Mouse (Mus musculus): ENCODE measurements around the gene Crtc3. TPM values are rescaled to one million over a fixed set of nuclear protein-coding genes. Genes with fewer than 3 reads are reported as not detected.

Crtc3 gene
- polyA plus RNA-seq, 1 experiment from 2014 or later: 7.9 TPM

- H3K4me1 ChIP-seq (ENCODE audit: control insufficient read depth, insufficient read depth, low read length): no peaks in the 10 kb centered on the region
- DNase-seq (ENCODE audit: low spot score): no peak
Observed at GRCm38 (mm10) chr7:80576626-80577025, 112.1 kb downstream of the Crtc3 start.

GRCm38 (mm10) chr7:80575750-80576149 is 112.9 kb downstream of the Crtc3 start:
- Histone ChIP-seq H3K4me3 (ENCODE audit: low read depth, low read length) (no peak overlapping the region), H3K4me2 (ENCODE audit: low read length) (no peak overlapping the region), H3K27me3 (replicated peaks; ENCODE audit: control insufficient read depth, insufficient read depth, low read length) (no peaks in the 10 kb centered on the region), H3K36me3 (ENCODE audit: control insufficient read depth, insufficient read depth, low read length) (no peaks in the 10 kb centered on the region), H3K9ac (ENCODE audit: low read length) (no peak overlapping the region), H3K27ac (ENCODE audit: low read depth, low read length) (no peak overlapping the region), H3K9me3 (replicated peaks; ENCODE audit: control insufficient read depth, low read length) (no peaks in the 10 kb centered on the region), H3K4me1 (ENCODE audit: control insufficient read depth, insufficient read depth, low read length) (no peaks in the 10 kb centered on the region)
- DNase-seq (ENCODE audit: low spot score) (no peak), ATAC-seq (no peak)
- WGBS: 89% methylated on average over 9 of the region's 9 CpGs

More at GRCm38 (mm10) chr7:80576626-80577025, 112.1 kb downstream of the Crtc3 start:
- H3K9ac ChIP-seq (ENCODE audit: low read length): no peak overlapping the region
- no peaks in the 10 kb centered on the region for H3K9me3 ChIP-seq (replicated peaks; ENCODE audit: control insufficient read depth, low read length)
- no peaks in the 10 kb centered on the region for H3K27me3 ChIP-seq (replicated peaks; ENCODE audit: control insufficient read depth, insufficient read depth, low read length)
- H3K4me2 ChIP-seq (ENCODE audit: low read length): no peak overlapping the region
- 68% methylated on average over 3 of the region's 3 CpGs for WGBS
- no peak for ATAC-seq
- H3K27ac ChIP-seq (ENCODE audit: low read depth, low read length): no peak overlapping the region
- H3K4me3 ChIP-seq (ENCODE audit: low read depth, low read length): no peak overlapping the region
- H3K36me3 ChIP-seq (ENCODE audit: control insufficient read depth, insufficient read depth, low read length): no peaks in the 10 kb centered on the region

- H3K27me3 ChIP-seq (replicated peaks; ENCODE audit: control insufficient read depth, insufficient read depth, low read length): no peaks in the 10 kb centered on the region
- ATAC-seq (no peak), DNase-seq (ENCODE audit: low spot score) (no peak)
- H3K9me3 ChIP-seq (replicated peaks; ENCODE audit: control insufficient read depth, low read length): no peaks in the 10 kb centered on the region
- no peak overlapping the region for H3K4me3 ChIP-seq (ENCODE audit: low read depth, low read length)
- no peak overlapping the region for H3K27ac ChIP-seq (ENCODE audit: low read depth, low read length)
- no peaks in the 10 kb centered on the region for H3K36me3 ChIP-seq (ENCODE audit: control insufficient read depth, insufficient read depth, low read length)
- no peak overlapping the region for H3K4me2 ChIP-seq (ENCODE audit: low read length)
- H3K4me1 ChIP-seq (ENCODE audit: control insufficient read depth, insufficient read depth, low read length): no peaks in the 10 kb centered on the region
- WGBS: 59% methylated on average over 3 of the region's 3 CpGs
- no peak overlapping the region for H3K9ac ChIP-seq (ENCODE audit: low read length)
Observed at GRCm38 (mm10) chr7:80573076-80573475, 115.6 kb downstream of the Crtc3 start.

- H3K4me2 ChIP-seq (ENCODE audit: low read length): no peak overlapping the region
- H3K9ac ChIP-seq (ENCODE audit: low read length): no peak overlapping the region
- no peaks in the 10 kb centered on the region for H3K4me1 ChIP-seq (ENCODE audit: control insufficient read depth, insufficient read depth, low read length)
- H3K36me3 ChIP-seq (ENCODE audit: control insufficient read depth, insufficient read depth, low read length): no peaks in the 10 kb centered on the region
- no peaks in the 10 kb centered on the region for H3K27me3 ChIP-seq (replicated peaks; ENCODE audit: control insufficient read depth, insufficient read depth, low read length)
- 87% methylated on average over 8 of the region's 8 CpGs for WGBS
- H3K4me3 ChIP-seq (ENCODE audit: low read depth, low read length): no peak overlapping the region
- H3K27ac ChIP-seq (ENCODE audit: low read depth, low read length): no peak overlapping the region
- DNase-seq (ENCODE audit: low spot score) (no peak), ATAC-seq (no peak)
- no peaks in the 10 kb centered on the region for H3K9me3 ChIP-seq (replicated peaks; ENCODE audit: control insufficient read depth, low read length)
Observed at GRCm38 (mm10) chr7:80567982-80568381, 120.7 kb downstream of the Crtc3 start.

GRCm38 (mm10) chr7:80561931-80562330 is 126.7 kb downstream of the Crtc3 start:
- ATAC-seq (no peak), DNase-seq (ENCODE audit: low spot score) (no peak)
- no peaks in the 10 kb centered on the region for H3K27me3 ChIP-seq (replicated peaks; ENCODE audit: control insufficient read depth, insufficient read depth, low read length)
- no peak overlapping the region for H3K4me3 ChIP-seq (ENCODE audit: low read depth, low read length)
- no peaks in the 10 kb centered on the region for H3K9me3 ChIP-seq (replicated peaks; ENCODE audit: control insufficient read depth, low read length)
- no peak overlapping the region for H3K4me2 ChIP-seq (ENCODE audit: low read length)
- no peak overlapping the region for H3K27ac ChIP-seq (ENCODE audit: low read depth, low read length)
- WGBS: 78% methylated on average over 5 of the region's 5 CpGs
- H3K36me3 ChIP-seq (ENCODE audit: control insufficient read depth, insufficient read depth, low read length): no peaks in the 10 kb centered on the region
- H3K9ac ChIP-seq (ENCODE audit: low read length): no peak overlapping the region
- no peaks in the 10 kb centered on the region for H3K4me1 ChIP-seq (ENCODE audit: control insufficient read depth, insufficient read depth, low read length)

- no peak overlapping the region for H3K4me2 ChIP-seq (ENCODE audit: low read length)
- no peaks in the 10 kb centered on the region for H3K27me3 ChIP-seq (replicated peaks; ENCODE audit: control insufficient read depth, insufficient read depth, low read length)
- DNase-seq (ENCODE audit: low spot score) (no peak), ATAC-seq (no peak)
- H3K9ac ChIP-seq (ENCODE audit: low read length): no peak overlapping the region
- H3K9me3 ChIP-seq (replicated peaks; ENCODE audit: control insufficient read depth, low read length): no peaks in the 10 kb centered on the region
- no peaks in the 10 kb centered on the region for H3K4me1 ChIP-seq (ENCODE audit: control insufficient read depth, insufficient read depth, low read length)
- no peak overlapping the region for H3K27ac ChIP-seq (ENCODE audit: low read depth, low read length)
- no peak overlapping the region for H3K4me3 ChIP-seq (ENCODE audit: low read depth, low read length)
- no peaks in the 10 kb centered on the region for H3K36me3 ChIP-seq (ENCODE audit: control insufficient read depth, insufficient read depth, low read length)
- WGBS: 87% methylated on average over 9 of the region's 9 CpGs
Observed at GRCm38 (mm10) chr7:80561271-80561670, 127.4 kb downstream of the Crtc3 start.

GRCm38 (mm10) chr7:80558572-80558971 is 130.1 kb downstream of the Crtc3 start:
- DNase-seq (ENCODE audit: low spot score): no peak
- no peak overlapping the region for H3K9ac ChIP-seq (ENCODE audit: low read length)
- H3K27me3 ChIP-seq (replicated peaks; ENCODE audit: control insufficient read depth, insufficient read depth, low read length): no peaks in the 10 kb centered on the region
- no peaks in the 10 kb centered on the region for H3K4me1 ChIP-seq (ENCODE audit: control insufficient read depth, insufficient read depth, low read length)
- no peak overlapping the region for H3K4me2 ChIP-seq (ENCODE audit: low read length)
- no peaks in the 10 kb centered on the region for H3K9me3 ChIP-seq (replicated peaks; ENCODE audit: control insufficient read depth, low read length)
- no peak overlapping the region for H3K4me3 ChIP-seq (ENCODE audit: low read depth, low read length)
- no peak for ATAC-seq
- WGBS: 69% methylated on average over 5 of the region's 5 CpGs
- H3K27ac ChIP-seq (ENCODE audit: low read depth, low read length): no peak overlapping the region
- no peaks in the 10 kb centered on the region for H3K36me3 ChIP-seq (ENCODE audit: control insufficient read depth, insufficient read depth, low read length)

GRCm38 (mm10) chr7:80558101-80558500 is 130.6 kb downstream of the Crtc3 start:
- no peak overlapping the region for H3K9ac ChIP-seq (ENCODE audit: low read length)
- no peak for DNase-seq (ENCODE audit: low spot score)
- H3K4me1 ChIP-seq (ENCODE audit: control insufficient read depth, insufficient read depth, low read length): no peaks in the 10 kb centered on the region
- 69% methylated on average over 8 of the region's 8 CpGs for WGBS
- no peak overlapping the region for H3K27ac ChIP-seq (ENCODE audit: low read depth, low read length)
- H3K4me2 ChIP-seq (ENCODE audit: low read length): no peak overlapping the region
- H3K4me3 ChIP-seq (ENCODE audit: low read depth, low read length): no peak overlapping the region
- H3K9me3 ChIP-seq (replicated peaks; ENCODE audit: control insufficient read depth, low read length): no peaks in the 10 kb centered on the region
- no peak for ATAC-seq
- H3K36me3 ChIP-seq (ENCODE audit: control insufficient read depth, insufficient read depth, low read length): no peaks in the 10 kb centered on the region
- H3K27me3 ChIP-seq (replicated peaks; ENCODE audit: control insufficient read depth, insufficient read depth, low read length): no peaks in the 10 kb centered on the region

GRCm38 (mm10) chr7:80557161-80557560 is 131.5 kb downstream of the Crtc3 start:
- Histone ChIP-seq H3K27me3 (replicated peaks; ENCODE audit: control insufficient read depth, insufficient read depth, low read length) (no peaks in the 10 kb centered on the region), H3K27ac (ENCODE audit: low read depth, low read length) (no peak overlapping the region), H3K9ac (ENCODE audit: low read length) (no peak overlapping the region), H3K9me3 (replicated peaks; ENCODE audit: control insufficient read depth, low read length) (no peaks in the 10 kb centered on the region), H3K4me1 (ENCODE audit: control insufficient read depth, insufficient read depth, low read length) (no peaks in the 10 kb centered on the region), H3K4me3 (ENCODE audit: low read depth, low read length) (no peak overlapping the region), H3K4me2 (ENCODE audit: low read length) (no peak overlapping the region), H3K36me3 (ENCODE audit: control insufficient read depth, insufficient read depth, low read length) (no peaks in the 10 kb centered on the region)
- ATAC-seq (no peak), DNase-seq (ENCODE audit: low spot score) (no peak)
- WGBS: 81% methylated on average over 4 of the region's 4 CpGs

Measured in forebrain, embryonic 14.5 days (tissue).